Mouse (Mus musculus) frontal cortex, postnatal 25 days (tissue): Measurements from ENCODE around the gene Ccdc142.

ENCODE experiments used
- DNase-seq, 2 experiments: peaks; one replicate each; pipeline ENCODE4 v3.0.0; 2022; ENCODE audit warnings: low spot score in 2 of 2

Gene Ccdc142

DNA sequence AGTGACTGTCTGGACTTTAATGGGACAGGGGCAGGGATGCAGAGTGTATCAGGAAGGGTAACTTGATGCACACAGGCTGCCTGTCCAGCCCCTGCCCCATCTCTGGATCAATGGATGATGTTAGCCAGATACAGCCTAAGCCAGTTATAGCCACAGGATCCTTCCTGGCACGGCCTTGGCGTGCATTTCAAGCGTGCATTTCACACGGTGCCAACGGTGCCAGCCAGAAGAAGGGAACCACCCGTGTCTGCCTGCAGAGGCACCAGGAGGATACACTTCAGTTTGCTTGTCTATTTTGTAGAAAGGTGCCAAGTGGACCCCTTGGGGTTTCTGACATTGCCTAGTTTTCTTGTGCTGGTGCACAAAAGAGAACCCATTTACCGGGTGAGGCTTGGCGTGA lies 38.6 kb downstream of the Ccdc142 start:
- no peak for DNase-seq

DNA sequence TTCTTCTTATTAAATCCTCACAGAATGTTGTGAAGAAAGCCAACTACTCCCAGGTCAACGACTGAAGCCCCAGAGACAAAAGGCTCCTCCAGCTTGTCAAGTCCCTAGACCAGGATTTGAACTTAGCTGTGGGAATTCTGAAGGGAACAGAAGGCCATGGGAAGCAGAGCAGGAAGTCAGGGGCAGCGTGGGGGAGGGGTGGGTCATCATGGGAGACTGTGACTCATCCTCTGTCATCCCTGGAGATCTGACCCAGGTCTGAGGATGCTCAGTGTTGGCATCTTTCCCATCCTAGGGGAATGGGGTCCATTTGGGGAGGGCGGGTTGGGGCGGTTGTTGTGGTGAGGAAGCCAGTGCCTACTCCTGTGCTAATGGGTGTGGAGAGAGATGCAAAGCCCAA lies 40.2 kb downstream of the Ccdc142 start:
- DNase-seq, result no peak

DNA sequence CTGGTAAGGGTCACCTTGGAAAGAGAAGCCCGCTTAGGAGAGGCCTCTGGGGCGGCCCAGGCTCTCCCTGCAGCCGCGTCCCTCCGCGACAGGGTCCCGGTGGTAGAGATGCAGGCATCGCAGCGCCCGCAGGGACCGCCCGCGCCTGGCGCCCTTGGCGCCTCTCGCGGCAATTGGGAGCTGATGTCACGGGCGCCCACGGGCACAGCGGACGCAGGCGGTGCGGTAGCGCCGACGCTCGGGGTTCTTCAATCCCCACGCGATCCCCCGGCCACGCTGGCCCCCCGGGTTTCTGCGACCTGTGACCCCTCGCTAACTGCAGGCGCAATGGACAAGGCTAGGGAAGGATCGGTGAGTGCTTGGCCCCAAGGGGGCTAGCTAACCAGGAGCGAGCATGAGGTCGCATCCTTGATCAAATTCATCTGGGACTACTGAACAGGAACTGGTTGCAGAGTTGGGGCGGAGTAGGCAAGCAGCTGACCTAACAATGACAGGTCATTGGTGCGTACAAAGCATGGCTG lies 40.9 kb downstream of the Ccdc142 start:
- peak; percentile 50 to 53 for DNase-seq

DNA sequence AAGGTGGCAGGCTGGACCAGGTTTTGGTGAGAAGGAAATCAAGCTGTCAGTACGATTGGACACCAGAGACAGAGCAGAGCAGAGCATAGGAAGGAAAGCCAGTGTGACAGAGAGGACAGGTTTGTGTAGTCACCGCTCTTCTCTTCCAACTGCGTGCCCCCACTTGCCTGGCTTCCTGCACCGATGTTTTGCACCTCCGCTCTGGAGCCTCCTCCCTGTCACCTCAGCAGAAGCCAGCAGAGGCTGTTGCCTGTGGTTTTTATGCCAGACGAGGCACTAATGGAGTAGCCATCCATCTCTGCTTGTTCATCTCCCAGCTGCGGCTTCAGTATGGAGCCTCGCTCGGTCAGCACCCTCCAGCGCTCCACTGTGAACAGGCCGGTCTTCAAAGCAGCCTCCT lies 41.5 kb downstream of the Ccdc142 start:
- no peak for DNase-seq

DNA sequence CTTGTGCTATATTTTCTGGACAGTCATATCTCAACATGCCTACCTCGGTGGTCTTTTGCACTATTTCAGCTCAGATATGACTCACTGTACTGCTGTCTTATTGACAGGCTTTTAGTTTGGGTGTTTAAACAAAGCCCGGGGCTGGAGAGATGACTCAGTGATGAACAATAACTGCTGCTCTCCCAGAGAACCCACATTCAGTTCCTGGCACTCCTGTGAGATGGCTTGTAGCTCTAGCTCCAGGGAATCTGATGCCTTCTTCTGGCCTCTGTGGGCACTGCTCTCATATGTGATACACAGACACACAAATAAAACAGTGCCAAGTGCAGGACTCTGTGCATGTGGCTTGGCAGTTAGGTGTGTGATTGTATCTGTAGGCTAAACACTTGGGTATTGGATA lies 43.8 kb downstream of the Ccdc142 start:
- DNase-seq, result no peak

DNA sequence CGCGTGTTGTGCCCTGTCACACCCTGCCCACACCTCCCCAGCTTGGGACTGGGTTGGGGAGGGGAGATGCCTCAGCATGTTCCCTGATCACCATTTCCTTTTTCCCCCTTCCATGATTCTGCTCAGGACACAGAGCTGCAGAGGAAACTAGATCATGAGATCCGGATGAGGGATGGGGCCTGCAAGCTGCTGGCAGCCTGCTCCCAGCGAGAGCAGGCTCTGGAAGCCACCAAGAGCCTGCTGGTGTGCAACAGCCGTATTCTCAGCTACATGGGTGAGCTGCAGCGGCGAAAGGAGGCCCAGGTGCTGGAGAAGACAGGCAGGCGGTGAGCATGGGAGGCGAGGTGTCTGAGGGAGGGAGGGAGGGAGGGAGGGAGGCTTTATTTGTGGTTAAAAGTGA lies 44.4 kb downstream of the Ccdc142 start:
- DNase-seq, result no peak

DNA sequence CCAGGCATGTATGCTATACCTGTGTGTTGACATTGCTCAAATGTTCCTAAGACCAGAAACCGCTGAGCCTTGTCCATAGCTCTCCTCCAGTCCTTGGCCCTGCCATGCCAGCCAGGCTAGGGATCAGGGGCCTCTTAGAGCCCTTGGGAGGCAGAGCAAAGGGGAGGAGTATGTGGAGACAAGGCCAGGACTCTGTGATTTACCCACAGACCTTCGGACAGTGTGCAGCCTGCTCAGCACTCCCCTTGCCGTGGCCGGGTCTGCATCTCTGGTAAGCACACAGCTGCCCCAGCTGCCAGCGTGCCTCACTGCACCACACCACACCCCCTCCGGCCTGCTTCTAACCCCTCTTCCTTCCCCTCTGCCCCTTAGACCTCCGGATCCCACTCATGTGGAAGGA lies 45.9 kb downstream of the Ccdc142 start:
- no peak for DNase-seq

DNA sequence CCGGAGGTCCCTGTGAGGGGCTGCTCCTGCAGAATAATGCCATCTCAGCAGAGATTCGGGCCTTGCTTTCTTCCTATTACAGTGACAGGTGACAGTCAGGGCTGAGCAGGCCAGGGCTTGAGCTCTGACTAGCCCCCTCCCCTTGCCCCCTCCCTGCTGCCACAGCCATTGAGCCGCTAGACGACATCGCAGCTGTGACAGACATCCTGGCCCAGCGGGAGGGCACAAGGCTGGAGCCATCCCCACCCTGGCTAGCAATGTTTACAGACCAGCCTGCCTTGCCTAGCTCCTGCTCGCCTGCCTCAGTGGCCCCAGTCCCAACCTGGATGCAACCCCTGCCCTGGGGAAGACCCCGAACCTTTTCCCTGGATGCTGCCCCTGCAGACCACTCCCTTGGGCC lies 50.3 kb downstream of the Ccdc142 start:
- no peak for DNase-seq

DNA sequence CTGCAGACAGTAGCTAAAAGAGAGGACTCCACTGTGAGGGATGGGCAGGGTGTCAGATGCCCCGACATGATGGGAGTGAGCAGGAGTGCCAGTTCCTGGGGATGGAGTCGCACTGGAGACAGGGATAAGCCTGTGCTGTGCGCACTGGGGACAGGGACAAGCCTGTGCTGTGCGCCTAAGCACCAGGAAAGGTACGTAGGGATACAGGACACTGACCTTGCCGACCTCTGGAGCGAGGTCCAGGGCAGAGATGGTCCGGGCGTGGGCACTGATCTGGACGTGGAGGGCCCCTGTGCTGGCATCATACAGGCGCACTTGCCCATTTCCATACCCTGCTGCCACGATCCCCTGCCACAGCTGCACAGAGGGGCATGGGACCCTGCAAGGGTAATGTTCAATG lies 51.6 kb downstream of the Ccdc142 start:
- no peak for DNase-seq

DNA sequence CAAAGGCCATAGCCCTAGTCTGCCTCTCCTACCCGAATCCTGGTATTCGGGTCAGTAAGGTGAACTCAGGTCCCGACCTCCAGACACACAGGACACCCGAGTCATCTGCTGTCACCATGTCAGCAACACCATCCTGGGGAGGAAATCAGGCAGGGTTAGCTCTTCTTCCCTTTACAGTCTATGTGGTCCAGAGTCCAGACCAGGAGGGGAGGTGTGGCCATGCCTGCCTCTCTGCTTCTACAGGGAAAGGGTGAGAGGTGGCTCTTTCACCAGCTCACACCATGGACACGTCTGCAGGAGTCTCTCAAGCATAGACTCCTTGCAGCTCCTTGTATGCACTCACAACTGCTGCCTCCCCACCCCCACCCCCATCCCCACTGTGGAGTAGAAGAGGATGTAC lies 52.1 kb downstream of the Ccdc142 start:
- no peak for DNase-seq

DNA sequence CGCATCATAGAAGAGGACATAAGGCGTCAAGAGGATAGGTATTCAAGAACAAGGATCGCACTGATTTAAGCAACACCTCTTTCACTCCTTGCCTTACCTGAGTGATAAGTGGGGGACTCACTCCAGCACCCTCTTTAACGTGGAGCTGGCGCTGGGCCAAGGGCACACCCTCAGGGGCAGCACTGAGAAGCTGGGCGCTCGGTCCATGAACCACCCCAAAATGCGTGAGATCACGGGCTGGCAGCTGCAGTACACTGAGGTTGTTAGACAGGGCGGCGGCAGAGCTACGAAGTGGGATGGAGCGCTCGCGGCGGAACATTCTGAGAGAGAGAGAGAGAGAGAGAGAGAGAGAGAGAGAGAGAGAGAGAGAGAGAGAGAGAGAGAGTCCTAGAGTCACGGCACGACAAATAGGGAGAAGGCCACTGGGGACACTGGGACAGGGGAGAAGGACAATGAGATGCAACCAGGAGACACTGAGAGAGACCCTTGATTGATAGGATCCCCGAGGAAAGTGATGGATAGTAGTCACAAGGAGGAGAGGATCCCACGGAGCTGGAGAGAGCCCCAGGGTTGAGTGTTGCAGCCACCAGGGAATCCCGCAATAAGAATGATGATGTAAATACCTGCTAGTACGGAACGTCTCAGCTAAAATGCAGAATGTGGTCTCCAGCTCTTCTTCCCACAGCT lies 54.3 kb downstream of the Ccdc142 start:
- no peak for DNase-seq

DNA sequence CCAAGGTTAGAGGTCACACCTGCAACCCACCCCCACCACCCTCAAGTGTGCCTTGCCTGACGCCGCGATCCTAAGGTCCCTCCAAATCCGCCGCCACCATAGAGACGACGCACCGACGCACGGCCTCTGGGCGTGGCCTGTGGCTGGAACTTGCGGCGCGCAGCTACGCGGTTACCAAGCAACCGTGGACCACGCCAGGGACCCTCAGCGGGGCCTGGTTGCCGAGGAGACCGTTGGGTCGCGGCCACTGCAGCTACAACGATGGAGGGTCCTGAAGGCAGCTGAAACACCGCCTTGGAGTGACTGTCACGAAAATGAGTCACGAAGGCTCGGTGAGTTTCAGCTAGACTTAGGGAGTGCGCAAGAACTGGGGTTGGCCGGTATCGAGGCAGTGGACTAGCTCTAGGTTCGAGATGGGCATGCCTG lies 54.9 kb downstream of the Ccdc142 start, which contains the start of the genes Wdr54 and 1700003E16Rik:
Gene Wdr54 (minus strand): TSS at position 139 of the 426 bp plus-strand sequence.
Gene 1700003E16Rik (plus strand): TSS at position 146 of the 426 bp plus-strand sequence.
- peak; percentile 49 to 62 for DNase-seq
